ENCODE assay signal across 31 mouse cellular contexts in genomic region chr2:61245526-61245925, GRCm38 (mm10).
"Had no signal": no experiment of that assay in that cellular context is flagged by ENCODE, and none has a peak within 500 bp of the region (broad histone marks: within the 10 kb centered on the region; RNA-seq: fewer than 3 reads in every experiment).

No protein-coding gene starts in this region.

- H3K4me2 ChIP-seq: limb, embryonic 12.5 days; limb, embryonic 13.5 days; limb, embryonic 15.5 days; liver, embryonic 11.5 days; liver, embryonic 13.5 days; liver, embryonic 15.5 days; lung, embryonic 14.5 days; lung, embryonic 15.5 days; midbrain, embryonic 11.5 days; midbrain, embryonic 12.5 days; midbrain, embryonic 13.5 days; midbrain, embryonic 15.5 days; neural tube, embryonic 12.5 days had no signal

- H3K27me3 ChIP-seq: limb, embryonic 12.5 days; limb, embryonic 13.5 days; limb, embryonic 15.5 days; liver, embryonic 13.5 days; liver, embryonic 15.5 days; lung, embryonic 15.5 days; megakaryocyte, embryonic 14.5 days; midbrain, embryonic 12.5 days; midbrain, embryonic 13.5 days; midbrain, embryonic 15.5 days; neural tube, embryonic 12.5 days had no signal

- DNase-seq: left cerebral cortex, postnatal 4 days; liver; liver, embryonic 13.5 days; liver, postnatal 0 days; lung, adult 18-20 months; lung, adult 2 months; lung, embryonic 14.5 days; lung, postnatal 10 days; lung, postnatal 14 days; lung, postnatal 36 days; lung, postnatal 4 days; midbrain, embryonic 14.5 days had no signal

- H3K9me3 ChIP-seq: limb, embryonic 10.5 days; limb, embryonic 12.5 days; limb, embryonic 13.5 days; limb, embryonic 15.5 days; liver, embryonic 13.5 days; liver, embryonic 15.5 days; lung, embryonic 15.5 days; midbrain, embryonic 10.5 days; midbrain, embryonic 12.5 days; midbrain, embryonic 13.5 days; midbrain, embryonic 15.5 days; neural tube, embryonic 12.5 days had no signal

- H3K36me3 ChIP-seq: limb, embryonic 10.5 days; limb, embryonic 12.5 days; limb, embryonic 13.5 days; limb, embryonic 15.5 days; liver, embryonic 13.5 days; liver, embryonic 15.5 days; lung, embryonic 15.5 days; midbrain, embryonic 10.5 days; midbrain, embryonic 12.5 days; midbrain, embryonic 13.5 days; midbrain, embryonic 15.5 days; neural tube, embryonic 12.5 days had no signal

- H3K4me3 ChIP-seq: limb, embryonic 10.5 days; limb, embryonic 12.5 days; limb, embryonic 13.5 days; limb, embryonic 15.5 days; liver, embryonic 13.5 days; liver, embryonic 15.5 days; lung, embryonic 15.5 days; megakaryocyte, embryonic 14.5 days; midbrain, embryonic 10.5 days; midbrain, embryonic 12.5 days; midbrain, embryonic 13.5 days; midbrain, embryonic 15.5 days; myocyte; neural tube, embryonic 12.5 days had no signal

- H3K4me1 ChIP-seq: limb, embryonic 15.5 days; liver, embryonic 13.5 days; liver, embryonic 15.5 days; megakaryocyte, embryonic 14.5 days; midbrain, embryonic 13.5 days; midbrain, embryonic 15.5 days; neural tube, embryonic 12.5 days had no signal

- H3K27ac ChIP-seq: limb, embryonic 12.5 days; limb, embryonic 13.5 days; limb, embryonic 15.5 days; liver, embryonic 13.5 days; liver, embryonic 14.5 days; liver, embryonic 15.5 days; lung, embryonic 15.5 days; macrophage; midbrain, embryonic 10.5 days; midbrain, embryonic 12.5 days; midbrain, embryonic 13.5 days; midbrain, embryonic 15.5 days; neural tube, embryonic 12.5 days had no signal

- H3K9ac ChIP-seq: limb, embryonic 12.5 days; limb, embryonic 13.5 days; limb, embryonic 15.5 days; liver, embryonic 13.5 days; liver, embryonic 14.5 days; liver, embryonic 15.5 days; liver, postnatal 0 days; lung, embryonic 14.5 days; lung, embryonic 15.5 days; midbrain, embryonic 12.5 days; midbrain, embryonic 13.5 days; midbrain, embryonic 15.5 days; neural tube, embryonic 12.5 days had no signal

- ATAC-seq: liver, postnatal 0 days; lung, postnatal 0 days; midbrain, embryonic 13.5 days; midbrain, embryonic 15.5 days; midbrain, embryonic 16.5 days had no signal
